Comparison of ENCODE assay signal across 18 mouse cellular contexts in genomic region chr13:53122085-53122484, GRCm38 (mm10).
A peak's percentile ranks its signal among the peaks of the same experiment; 100 is the strongest.
DNase-seq lines count a peak whose midpoint lies in the region; ATAC-seq and TF ChIP-seq lines count a peak whose summit lies in the region.
"Had no signal": no experiment of that assay in that cellular context is flagged by ENCODE, and none has a peak within 500 bp of the region (broad histone marks: within the 10 kb centered on the region; RNA-seq: fewer than 3 reads in every experiment).

No protein-coding gene starts in this region.

- H3K27me3 ChIP-seq in hindbrain, postnatal 0 days (ENCODE audit: insufficient read depth, low read length) = no peaks in the 10 kb centered on the region
- no peaks in the 10 kb centered on the region for H3K27me3 ChIP-seq in hindbrain, embryonic 10.5 days (ENCODE audit: insufficient read depth, poor library complexity, severe bottlenecking)
- H3K27me3 ChIP-seq in liver, adult 2 months (ENCODE audit: control insufficient read depth, insufficient read depth, low read length) = no peaks in the 10 kb centered on the region
- H3K27me3 ChIP-seq in liver, embryonic 11.5 days (replicated peaks; ENCODE audit: control insufficient read depth, insufficient read depth, low read length) = no peaks in the 10 kb centered on the region; the same call in 1 of the 2 replicates
- H3K27me3 ChIP-seq in intestine, embryonic 15.5 days (replicated peaks) = no peaks in the 10 kb centered on the region
- no peaks in the 10 kb centered on the region for H3K27me3 ChIP-seq in stomach, postnatal 0 days (ENCODE audit: control insufficient read depth, insufficient read depth, low read length)
- H3K27me3 ChIP-seq: embryonic facial prominence, embryonic 13.5 days; hindbrain, embryonic 12.5 days; liver, embryonic 12.5 days; midbrain, embryonic 13.5 days; neural tube, embryonic 15.5 days had no signal

- H3K4me2 ChIP-seq in hindbrain, postnatal 0 days (ENCODE audit: low read depth, low read length) = no peak overlapping the region
- no peak overlapping the region for H3K4me2 ChIP-seq in liver, embryonic 11.5 days
- no peak overlapping the region for H3K4me2 ChIP-seq in intestine, embryonic 15.5 days (replicated peaks)
- no peak overlapping the region for H3K4me2 ChIP-seq in stomach, postnatal 0 days (replicated peaks; ENCODE audit: low read depth)
- H3K4me2 ChIP-seq: embryonic facial prominence, embryonic 13.5 days; hindbrain, embryonic 12.5 days; liver, embryonic 12.5 days; midbrain, embryonic 13.5 days had no signal

- no peaks in the 10 kb centered on the region for H3K9me3 ChIP-seq in hindbrain, postnatal 0 days (ENCODE audit: low read length)
- H3K9me3 ChIP-seq in hindbrain, embryonic 10.5 days = no peaks in the 10 kb centered on the region
- H3K9me3 ChIP-seq in liver, embryonic 11.5 days (ENCODE audit: control insufficient read depth, low read length) = no peaks in the 10 kb centered on the region
- no peaks in the 10 kb centered on the region for H3K9me3 ChIP-seq in intestine, embryonic 15.5 days
- no peaks in the 10 kb centered on the region for H3K9me3 ChIP-seq in stomach, postnatal 0 days (ENCODE audit: control insufficient read depth, low read length)
- H3K9me3 ChIP-seq: embryonic facial prominence, embryonic 13.5 days; forebrain, embryonic 10.5 days; hindbrain, embryonic 12.5 days; liver, embryonic 12.5 days; midbrain, embryonic 13.5 days; neural tube, embryonic 15.5 days had no signal

- H3K4me1 ChIP-seq in hindbrain, postnatal 0 days (ENCODE audit: insufficient read depth, low read length) = peaks cover 6% of the 10 kb centered on the region
- peaks cover 18% of the 10 kb centered on the region for H3K4me1 ChIP-seq in hindbrain, embryonic 10.5 days (replicated peaks)
- H3K4me1 ChIP-seq in liver, adult 2 months (ENCODE audit: control insufficient read depth, insufficient read depth, low read length) = peaks cover 6% of the 10 kb centered on the region
- peaks cover 8% of the 10 kb centered on the region for H3K4me1 ChIP-seq in liver, embryonic 11.5 days (replicated peaks; ENCODE audit: control insufficient read depth, insufficient read depth, low read length)
- H3K4me1 ChIP-seq in intestine, embryonic 15.5 days (replicated peaks) = peaks cover 26% of the 10 kb centered on the region
- H3K4me1 ChIP-seq in stomach, postnatal 0 days (replicated peaks; ENCODE audit: control insufficient read depth, insufficient read depth) = no peaks in the 10 kb centered on the region
- H3K4me1 ChIP-seq: liver, embryonic 12.5 days had no signal

- peak; percentile 34 for DNase-seq in hindbrain, postnatal 0 days (ENCODE audit: low spot score)
- no peak for DNase-seq in hindbrain, embryonic 10.5 days (ENCODE audit: low spot score)
- peak; percentile 62 for DNase-seq in liver, adult 2 months (ENCODE audit: extremely low read depth, low read depth, low spot score)
- no peak for DNase-seq in liver, embryonic 11.5 days (ENCODE audit: low spot score)
- peak; percentile 64 for DNase-seq in stomach, postnatal 0 days (ENCODE audit: low spot score)
- DNase-seq in urinary bladder, adult 18-20 months (ENCODE audit: low spot score in 2 of 2) = no peak
- DNase-seq: cerebellum, adult 2 months; gastrocnemius, postnatal 10 days; thymus, adult 18-20 months had no signal

- no peak for ATAC-seq in hindbrain, postnatal 0 days
- ATAC-seq in liver, embryonic 11.5 days (replicated peaks; ENCODE audit: low FRiP score) = no peak
- peak; percentile 64 for ATAC-seq in intestine, embryonic 15.5 days
- ATAC-seq in stomach, postnatal 0 days (ENCODE audit: low FRiP score, low TSS enrichment) = peak; percentile 45; the same call in 1 of the 2 replicates
- ATAC-seq: liver, embryonic 12.5 days; midbrain, embryonic 13.5 days had no signal

- WGBS in hindbrain, postnatal 0 days = 71% methylated on average over 8 of the region's 8 CpGs
- 93% methylated on average over 8 of the region's 8 CpGs for WGBS in hindbrain, embryonic 10.5 days
- 29% methylated on average over 8 of the region's 8 CpGs for WGBS in liver, adult 2 months
- 83% methylated on average over 8 of the region's 8 CpGs for WGBS in liver, embryonic 11.5 days
- WGBS in intestine, embryonic 15.5 days = 58% methylated on average over 8 of the region's 8 CpGs
- WGBS in stomach, postnatal 0 days = 72% methylated on average over 8 of the region's 8 CpGs

- no peak for TF ChIP-seq EP300 in stomach, postnatal 0 days (optimal IDR thresholded peaks at IDR 0.05)

- H3K9ac ChIP-seq in hindbrain, postnatal 0 days (replicated peaks; ENCODE audit: low read length) = no peak overlapping the region
- no peak overlapping the region for H3K9ac ChIP-seq in liver, adult 2 months (ENCODE audit: low read depth, low read length)
- H3K9ac ChIP-seq in liver, embryonic 11.5 days (ENCODE audit: low read depth, low read length) = no peak overlapping the region
- H3K9ac ChIP-seq in intestine, embryonic 15.5 days = no peak overlapping the region
- H3K9ac ChIP-seq in stomach, postnatal 0 days (ENCODE audit: low read length) = no peak overlapping the region
- H3K9ac ChIP-seq: embryonic facial prominence, embryonic 13.5 days; hindbrain, embryonic 12.5 days; liver, embryonic 12.5 days; midbrain, embryonic 13.5 days; neural tube, embryonic 15.5 days had no signal

- H3K36me3 ChIP-seq in hindbrain, postnatal 0 days (ENCODE audit: insufficient read depth, low read length) = no peaks in the 10 kb centered on the region
- peaks cover 17% of the 10 kb centered on the region for H3K36me3 ChIP-seq in hindbrain, embryonic 10.5 days
- H3K36me3 ChIP-seq in liver, adult 2 months (ENCODE audit: control insufficient read depth, insufficient read depth, low read length) = no peaks in the 10 kb centered on the region
- H3K36me3 ChIP-seq in liver, embryonic 11.5 days (ENCODE audit: control insufficient read depth, insufficient read depth, low read length) = no peaks in the 10 kb centered on the region
- H3K36me3 ChIP-seq in intestine, embryonic 15.5 days = peaks cover 8% of the 10 kb centered on the region
- H3K36me3 ChIP-seq in stomach, postnatal 0 days (ENCODE audit: control insufficient read depth, insufficient read depth, low read length) = peaks cover 2% of the 10 kb centered on the region
- H3K36me3 ChIP-seq: hindbrain, embryonic 12.5 days; liver, embryonic 12.5 days; midbrain, embryonic 13.5 days; neural tube, embryonic 15.5 days had no signal

- no peaks in the 10 kb centered on the region for H3K79me2 ChIP-seq in liver, adult 2 months (ENCODE audit: control insufficient read depth, insufficient read depth, low read length)

- no peak overlapping the region for H3K27ac ChIP-seq in hindbrain, postnatal 0 days
- no peak overlapping the region for H3K27ac ChIP-seq in hindbrain, embryonic 10.5 days
- no peak overlapping the region for H3K27ac ChIP-seq in liver, adult 2 months (replicated peaks; ENCODE audit: insufficient read depth, low read depth, low read length)
- no peak overlapping the region for H3K27ac ChIP-seq in liver, embryonic 11.5 days (ENCODE audit: low read depth, low read length)
- no peak overlapping the region for H3K27ac ChIP-seq in intestine, embryonic 15.5 days
- no peak overlapping the region for H3K27ac ChIP-seq in stomach, postnatal 0 days (replicated peaks)
- H3K27ac ChIP-seq: embryonic facial prominence, embryonic 13.5 days; hindbrain, embryonic 12.5 days; kidney, postnatal 0 days; liver, embryonic 12.5 days; midbrain, embryonic 13.5 days had no signal

- no peak for TF ChIP-seq POLR2A in liver, adult 2 months (IDR thresholded peaks at IDR 0.05; ENCODE audit: extremely low read depth, insufficient read depth, low read length)

- TF ChIP-seq CTCF in hindbrain, postnatal 0 days (IDR thresholded peaks at IDR 0.05; ENCODE audit: low read depth) = no peak
- TF ChIP-seq CTCF in liver, adult 2 months (IDR thresholded peaks at IDR 0.05; ENCODE audit: low read depth, low read length) = 0 out of 2 replicates have a peak, but pooled peaks have one; percentile 4
- no peak for TF ChIP-seq CTCF in stomach, postnatal 0 days (IDR thresholded peaks at IDR 0.05; ENCODE audit: low read depth)

- no peak overlapping the region for H3K4me3 ChIP-seq in hindbrain, postnatal 0 days (ENCODE audit: low read length)
- H3K4me3 ChIP-seq in hindbrain, embryonic 10.5 days = no peak overlapping the region
- no peak overlapping the region for H3K4me3 ChIP-seq in liver, adult 2 months (ENCODE audit: insufficient read depth, low read depth, low read length)
- H3K4me3 ChIP-seq in liver, embryonic 11.5 days (ENCODE audit: low read depth, low read length) = no peak overlapping the region
- no peak overlapping the region for H3K4me3 ChIP-seq in intestine, embryonic 15.5 days (replicated peaks)
- no peak overlapping the region for H3K4me3 ChIP-seq in stomach, postnatal 0 days (ENCODE audit: low read depth, low read length)
- H3K4me3 ChIP-seq: embryonic facial prominence, embryonic 13.5 days; forebrain, embryonic 10.5 days; hindbrain, embryonic 12.5 days; liver, embryonic 12.5 days; midbrain, embryonic 13.5 days; myocyte; neural tube, embryonic 15.5 days had no signal

Comparison
In these comparisons a context has a peak if more than half of its experiments do, and no peak if none do; other contexts are left out.
1. DNase-seq: peak in hindbrain, postnatal 0 days (single experiment), liver, adult 2 months (single experiment) and stomach, postnatal 0 days (single experiment); none in hindbrain, embryonic 10.5 days (single experiment), liver, embryonic 11.5 days (single experiment) and urinary bladder, adult 18-20 months (0 of 2).
2. ATAC-seq: peak in intestine, embryonic 15.5 days (single experiment) and stomach, postnatal 0 days (single experiment); none in hindbrain, postnatal 0 days (single experiment) and liver, embryonic 11.5 days (single experiment).